Mouse (Mus musculus): Measurements from ENCODE around the gene Olfr224. TPM values are rescaled to one million over a fixed set of nuclear protein-coding genes. Genes with fewer than 3 reads are reported as not detected.
"Not testable (repeated sequence)": the region's sequence is repeated elsewhere in the genome, so short reads cannot be mapped to it uniquely, and the experiment has no call there.

Gene Olfr224
- total RNA-seq, 2 experiments from 2014 or later: not detected

GRCm38 (mm10) chr11:58534736-58535135 is 35.6 kb downstream of the Olfr224 start, which contains the start of gene Olfr330:
TSS of gene Olfr330 (minus strand) at chr11:58534836.
- ATAC-seq (replicated peaks; ENCODE audit: low FRiP score, low TSS enrichment, poor library complexity, severe bottlenecking): not testable (repeated sequence)

- ATAC-seq (replicated peaks; ENCODE audit: low FRiP score, low TSS enrichment, poor library complexity, severe bottlenecking): not testable (repeated sequence)
Observed at GRCm38 (mm10) chr11:58519756-58520155, 50.6 kb downstream of the Olfr224 start.

GRCm38 (mm10) chr11:58518916-58519315 is 51.4 kb downstream of the Olfr224 start:
- ATAC-seq (replicated peaks; ENCODE audit: low FRiP score, low TSS enrichment, poor library complexity, severe bottlenecking): not testable (repeated sequence)

Other genes with a start within 250 kb of the Olfr224 start
- 60.9 and 65.9 TPM in 2 replicates for gene Zfp672, start 240.2 kb downstream of the Olfr224 start, total RNA-seq (2014; fragmentation: Nextera tagmentation)
- 28.5 and 30.9 TPM in 2 replicates for gene Zfp672, start 240.2 kb downstream of the Olfr224 start, total RNA-seq (2017)
- 12.8 and 13.8 TPM in 2 replicates for gene Sh3bp5l, start 239.8 kb downstream of the Olfr224 start, total RNA-seq (2014; fragmentation: Nextera tagmentation)
- gene Sh3bp5l, start 239.8 kb downstream of the Olfr224 start, total RNA-seq (2017): 10.4 and 20.9 TPM in 2 replicates
- not detected in 2 replicates for gene Lypd8, start 191.5 kb downstream of the Olfr224 start, total RNA-seq (2014; fragmentation: Nextera tagmentation)
- not detected in 2 replicates for gene Lypd8, start 191.5 kb downstream of the Olfr224 start, total RNA-seq (2017)
- gene 1810065E05Rik, start 149.4 kb downstream of the Olfr224 start, total RNA-seq (2014; fragmentation: Nextera tagmentation): not detected in 2 replicates
- not detected in 2 replicates for gene 1810065E05Rik, start 149.4 kb downstream of the Olfr224 start, total RNA-seq (2017)
- not detected in 2 replicates for gene Gm12253, start 138.0 kb downstream of the Olfr224 start, total RNA-seq (2014; fragmentation: Nextera tagmentation)
- gene Gm12253, start 138.0 kb downstream of the Olfr224 start, total RNA-seq (2017): not detected in 2 replicates
- not detected in 2 replicates for gene Lypd9, start 117.6 kb downstream of the Olfr224 start, total RNA-seq (2014; fragmentation: Nextera tagmentation)
- gene Lypd9, start 117.6 kb downstream of the Olfr224 start, total RNA-seq (2017): not detected in 2 replicates
- gene Olfr30, start 108.3 kb downstream of the Olfr224 start, total RNA-seq (2014; fragmentation: Nextera tagmentation): not detected in 2 replicates
- not detected in 2 replicates for gene Olfr30, start 108.3 kb downstream of the Olfr224 start, total RNA-seq (2017)
- not detected in 2 replicates for gene Olfr332, start 78.0 kb downstream of the Olfr224 start, total RNA-seq (2014; fragmentation: Nextera tagmentation)
- gene Olfr332, start 78.0 kb downstream of the Olfr224 start, total RNA-seq (2017): not detected in 2 replicates
- gene Olfr331, start 68.0 kb downstream of the Olfr224 start, total RNA-seq (2014; fragmentation: Nextera tagmentation): not detected in 2 replicates
- gene Olfr331, start 68.0 kb downstream of the Olfr224 start, total RNA-seq (2017): not detected in 2 replicates
- not detected in 2 replicates for gene Olfr330, start 35.7 kb downstream of the Olfr224 start, total RNA-seq (2014; fragmentation: Nextera tagmentation)
- not detected in 2 replicates for gene Olfr330, start 35.7 kb downstream of the Olfr224 start, total RNA-seq (2017)
- gene Olfr329-ps, start 24.1 kb downstream of the Olfr224 start, total RNA-seq (2014; fragmentation: Nextera tagmentation): not detected in 2 replicates
- gene Olfr329-ps, start 24.1 kb downstream of the Olfr224 start, total RNA-seq (2017): not detected in 2 replicates
- gene Olfr328, start 14.9 kb downstream of the Olfr224 start, total RNA-seq (2014; fragmentation: Nextera tagmentation): not detected in 2 replicates
- not detected in 2 replicates for gene Olfr328, start 14.9 kb downstream of the Olfr224 start, total RNA-seq (2017)
- not detected in 2 replicates for gene Olfr325, start 7.2 kb upstream of the Olfr224 start, total RNA-seq (2014; fragmentation: Nextera tagmentation)
- gene Olfr325, start 7.2 kb upstream of the Olfr224 start, total RNA-seq (2017): not detected in 2 replicates
- not detected in 2 replicates for gene Olfr324, start 24.6 kb upstream of the Olfr224 start, total RNA-seq (2014; fragmentation: Nextera tagmentation)
- gene Olfr324, start 24.6 kb upstream of the Olfr224 start, total RNA-seq (2017): not detected in 2 replicates
- gene 2210407C18Rik, start 45.5 kb upstream of the Olfr224 start, total RNA-seq (2014; fragmentation: Nextera tagmentation): not detected in 2 replicates
- gene 2210407C18Rik, start 45.5 kb upstream of the Olfr224 start, total RNA-seq (2017): not detected in 2 replicates
- not detected in 2 replicates for gene Olfr323, start 59.9 kb upstream of the Olfr224 start, total RNA-seq (2014; fragmentation: Nextera tagmentation)
- gene Olfr323, start 59.9 kb upstream of the Olfr224 start, total RNA-seq (2017): not detected in 2 replicates
- gene Trim58, start 69.9 kb upstream of the Olfr224 start, total RNA-seq (2014; fragmentation: Nextera tagmentation): 10.9 and 13.2 TPM in 2 replicates
- gene Trim58, start 69.9 kb upstream of the Olfr224 start, total RNA-seq (2017): 5.3 and 8.0 TPM in 2 replicates
- gene Olfr322, start 88.2 kb upstream of the Olfr224 start, total RNA-seq (2014; fragmentation: Nextera tagmentation): not detected in 2 replicates
- gene Olfr322, start 88.2 kb upstream of the Olfr224 start, total RNA-seq (2017): 0.15 TPM in 1 of 2 replicates, not detected in the other
- gene Olfr320, start 110.5 kb upstream of the Olfr224 start, total RNA-seq (2014; fragmentation: Nextera tagmentation): not detected in 2 replicates
- gene Olfr320, start 110.5 kb upstream of the Olfr224 start, total RNA-seq (2017): not detected in 2 replicates
- gene Olfr319, start 128.6 kb upstream of the Olfr224 start, total RNA-seq (2014; fragmentation: Nextera tagmentation): not detected in 2 replicates
- gene Olfr319, start 128.6 kb upstream of the Olfr224 start, total RNA-seq (2017): not detected in 2 replicates
- not detected in 2 replicates for gene Olfr318, start 153.5 kb upstream of the Olfr224 start, total RNA-seq (2014; fragmentation: Nextera tagmentation)
- not detected in 2 replicates for gene Olfr318, start 153.5 kb upstream of the Olfr224 start, total RNA-seq (2017)
- not detected in 2 replicates for gene Olfr317, start 168.7 kb upstream of the Olfr224 start, total RNA-seq (2014; fragmentation: Nextera tagmentation)
- not detected in 2 replicates for gene Olfr317, start 168.7 kb upstream of the Olfr224 start, total RNA-seq (2017)
- not detected in 2 replicates for gene Olfr316, start 182.2 kb upstream of the Olfr224 start, total RNA-seq (2014; fragmentation: Nextera tagmentation)
- not detected in 2 replicates for gene Olfr316, start 182.2 kb upstream of the Olfr224 start, total RNA-seq (2017)
- gene Olfr315, start 202.6 kb upstream of the Olfr224 start, total RNA-seq (2014; fragmentation: Nextera tagmentation): not detected in 2 replicates
- gene Olfr315, start 202.6 kb upstream of the Olfr224 start, total RNA-seq (2017): not detected in 2 replicates
- gene Olfr314, start 212.4 kb upstream of the Olfr224 start, total RNA-seq (2014; fragmentation: Nextera tagmentation): not detected in 2 replicates
- gene Olfr314, start 212.4 kb upstream of the Olfr224 start, total RNA-seq (2017): not detected in 2 replicates
- gene Fam183b, start 231.4 kb upstream of the Olfr224 start, total RNA-seq (2014; fragmentation: Nextera tagmentation): not detected in 2 replicates
- gene Fam183b, start 231.4 kb upstream of the Olfr224 start, total RNA-seq (2017): not detected in 2 replicates
- not detected in 2 replicates for gene Olfr313, start 244.4 kb upstream of the Olfr224 start, total RNA-seq (2014; fragmentation: Nextera tagmentation)
- gene Olfr313, start 244.4 kb upstream of the Olfr224 start, total RNA-seq (2017): not detected in 2 replicates

Data from megakaryocyte-erythroid progenitor cell, adult 5-6 weeks (primary cell).